Mouse (Mus musculus) stomach, postnatal 0 days (tissue): ENCODE results near the gene Tcf7. TPM values are rescaled to one million over a fixed set of nuclear protein-coding genes. Genes with fewer than 3 reads are reported as not detected.

Experiments used
- ATAC-seq: fragments of 200-750 bp; cut with Nextera tagmentation; 2 replicates; pipeline ENCODE4 v1.8.0; 2017; ENCODE audit not compliant: low FRiP score, low TSS enrichment
- DNase-seq: peaks from one replicate; pipeline ENCODE4 v3.0.0-alpha.2; 2016; ENCODE audit warnings: low spot score
- H3K27ac ChIP-seq: fragments of 300-500 bp; sonication (generic); replicated peaks from 2 replicates; pipeline ENCODE4 v1.5.1; 2014; ENCODE audit warnings: mild to moderate bottlenecking, control low read depth
- H3K27me3 ChIP-seq: fragments of 300-500 bp; sonication (generic); 2 replicates; pipeline ENCODE4 v1.6.1; 2014; ENCODE audit warnings: low read length; ENCODE audit not compliant: control insufficient read depth, insufficient read depth
- H3K36me3 ChIP-seq: fragments of 300-500 bp; sonication (generic); 2 replicates; pipeline ENCODE4 v1.6.1; 2014; ENCODE audit warnings: low read length, mixed read lengths; ENCODE audit not compliant: control insufficient read depth, insufficient read depth
- H3K4me1 ChIP-seq: fragments of 300-500 bp; sonication (generic); replicated peaks from 2 replicates; pipeline ENCODE4 v1.6.1; 2014; ENCODE audit warnings: antibody characterized with exemption; ENCODE audit not compliant: control insufficient read depth, insufficient read depth
- H3K4me2 ChIP-seq: fragments of 300-500 bp; sonication (generic); replicated peaks from 2 replicates; pipeline ENCODE4 v1.6.1; 2014; ENCODE audit warnings: low read depth, mild to moderate bottlenecking, control low read depth, moderate library complexity
- H3K4me3 ChIP-seq: fragments of 300-500 bp; sonication (generic); 2 replicates; pipeline ENCODE4 v1.5.1; 2014; ENCODE audit warnings: low read depth, low read length, control low read depth
- H3K9ac ChIP-seq: fragments of 300-500 bp; sonication (generic); 2 replicates; pipeline ENCODE4 v1.6.1; 2014; ENCODE audit warnings: mild to moderate bottlenecking, low read length, control low read depth, mixed read lengths
- H3K9me3 ChIP-seq: fragments of 300-500 bp; sonication (generic); 2 replicates; pipeline ENCODE4 v1.6.1; 2016; ENCODE audit warnings: low read length; ENCODE audit not compliant: control insufficient read depth
- CTCF ChIP-seq: IDR thresholded peaks from 2 replicates; pipeline ENCODE4 v1.5.1; 2016; ENCODE audit warnings: antibody characterized with exemption, low read depth, mild to moderate bottlenecking, moderate library complexity
- EP300 ChIP-seq: optimal IDR thresholded peaks from 2 replicates; pipeline ENCODE3; 2016; ENCODE audit warnings: antibody characterized with exemption
- WGBS: fragments of 180-500 bp; shearing (Covaris S2); extraction: QIAGEN DNeasy Blood & Tissue Kit; methylation state at CpG from one replicate; pipeline ENCODE4 v1.1.7; 2014; 5-methylcytosine and 5-hydroxymethylcytosine counted together
- polyA plus RNA-seq: library from polyadenylated mRNA; unstranded; fragments of >200 nt; fragmentation: Nextera tagmentation; extraction: Ambion mirVana; gene quantifications from 2 replicates; pipeline ENCODE4 v1.2.1, GENCODE M21; 2015

Tcf7 gene
- polyA plus RNA-seq, 1 experiment from 2014 or later: 3.6 TPM

GRCm38 (mm10) chr11:52281568-52282328 is 1.1 kb downstream of the Tcf7 start:
- H3K36me3 ChIP-seq: no peaks in the 10 kb centered on the region
- H3K4me2 ChIP-seq: peak overlapping the region; percentile 90
- ATAC-seq: no peak
- no peaks in the 10 kb centered on the region for H3K9me3 ChIP-seq
- no peak overlapping the region for H3K9ac ChIP-seq
- no peak overlapping the region for H3K27ac ChIP-seq
- H3K4me3 ChIP-seq: no peak overlapping the region; the same call in 1 of the 2 replicates
- no peaks in the 10 kb centered on the region for H3K27me3 ChIP-seq
- H3K4me1 ChIP-seq: peaks cover 2% of the 10 kb centered on the region; the same call in 1 of the 2 replicates
- TF ChIP-seq CTCF (no peak), EP300 (no peak)
- WGBS: 72% methylated on average over 19 of the region's 19 CpGs
- no peak for DNase-seq

DNA sequence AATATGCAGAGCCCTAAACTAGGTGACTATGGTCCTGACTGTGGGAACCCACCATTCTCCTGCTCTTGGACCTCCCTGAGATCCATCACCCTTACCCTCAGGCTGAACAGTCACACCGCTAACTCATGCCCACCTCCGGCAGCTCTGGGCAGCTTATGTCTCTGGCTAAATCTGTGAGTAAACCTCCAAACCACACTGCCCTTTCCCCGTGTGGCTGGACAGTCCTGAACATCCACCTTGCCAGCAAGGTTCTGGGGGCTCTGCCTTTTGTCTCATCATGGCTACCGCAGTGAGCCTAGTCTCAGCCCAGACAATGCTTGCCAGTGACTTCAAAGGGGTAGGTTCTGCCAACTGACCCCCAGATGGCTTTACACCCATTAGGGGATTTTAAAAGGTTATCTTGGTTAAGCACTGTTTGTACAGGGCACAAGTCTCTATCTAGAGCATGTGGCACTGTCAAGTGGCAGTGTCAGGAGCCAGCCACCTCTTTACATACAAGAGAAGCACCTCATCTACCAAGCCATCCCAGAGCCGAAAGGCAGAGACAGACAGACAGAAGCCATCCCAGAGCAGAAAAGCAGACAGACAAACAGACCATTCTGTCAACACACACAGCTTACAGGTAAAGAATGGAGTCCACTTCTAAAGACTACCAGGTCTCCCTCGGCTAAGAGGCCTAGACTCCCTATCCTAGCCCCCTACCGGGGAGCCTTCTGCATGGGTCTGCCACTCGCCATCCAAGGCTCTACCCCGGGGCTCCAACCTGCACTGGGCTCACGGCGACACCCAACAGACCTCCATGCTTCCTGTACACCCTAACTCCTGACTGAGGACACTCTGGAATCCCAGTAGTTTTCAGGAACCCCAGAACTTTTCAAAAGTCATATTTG is 2.0 kb downstream of the Tcf7 start:
- 84% methylated on average over 11 of the region's 11 CpGs for WGBS
- no peaks in the 10 kb centered on the region for H3K36me3 ChIP-seq
- no peak overlapping the region for H3K4me3 ChIP-seq
- no peak for ATAC-seq
- H3K27ac ChIP-seq: no peak overlapping the region
- TF ChIP-seq CTCF: no peak
- TF ChIP-seq EP300: no peak
- DNase-seq: no peak
- H3K4me2 ChIP-seq: no peak overlapping the region
- no peak overlapping the region for H3K9ac ChIP-seq
- peaks cover 2% of the 10 kb centered on the region; the same call in 1 of the 2 replicates for H3K4me1 ChIP-seq
- H3K27me3 ChIP-seq: no peaks in the 10 kb centered on the region
- H3K9me3 ChIP-seq: no peaks in the 10 kb centered on the region

GRCm38 (mm10) chr11:52279611-52280145 is 3.1 kb downstream of the Tcf7 start:
- H3K9me3 ChIP-seq: no peaks in the 10 kb centered on the region
- DNase-seq (no peak), ATAC-seq (no peak)
- H3K27me3 ChIP-seq: no peaks in the 10 kb centered on the region
- 96% methylated on average over 8 of the region's 8 CpGs for WGBS
- no peak overlapping the region for H3K27ac ChIP-seq
- no peak overlapping the region for H3K9ac ChIP-seq
- H3K4me1 ChIP-seq: peaks cover 2% of the 10 kb centered on the region; the same call in 1 of the 2 replicates
- no peak overlapping the region for H3K4me3 ChIP-seq
- no peak overlapping the region for H3K4me2 ChIP-seq
- H3K36me3 ChIP-seq: no peaks in the 10 kb centered on the region
- TF ChIP-seq EP300: no peak

- H3K4me2 ChIP-seq: no peak overlapping the region
- no peak overlapping the region for H3K4me3 ChIP-seq
- DNase-seq (no peak), ATAC-seq (no peak)
- no peaks in the 10 kb centered on the region for H3K9me3 ChIP-seq
- H3K27me3 ChIP-seq: no peaks in the 10 kb centered on the region
- no peaks in the 10 kb centered on the region for H3K36me3 ChIP-seq
- H3K4me1 ChIP-seq: peaks cover 2% of the 10 kb centered on the region; the same call in 1 of the 2 replicates
- no peak overlapping the region for H3K27ac ChIP-seq
- 95% methylated on average over 6 of the region's 6 CpGs for WGBS
- TF ChIP-seq CTCF: no peak
- no peak for TF ChIP-seq EP300
- H3K9ac ChIP-seq: no peak overlapping the region
Observed at GRCm38 (mm10) chr11:52278991-52279390, 3.8 kb downstream of the Tcf7 start.

GRCm38 (mm10) chr11:52278164-52278563 is 4.7 kb downstream of the Tcf7 start:
- Histone ChIP-seq H3K9ac (no peak overlapping the region), H3K4me3 (no peak overlapping the region), H3K9me3 (no peaks in the 10 kb centered on the region), H3K27me3 (no peaks in the 10 kb centered on the region), H3K36me3 (no peaks in the 10 kb centered on the region), H3K4me1 (0 out of 2 replicates have a peak, but pooled peaks cover under 1% of the 10 kb centered on the region), H3K4me2 (no peak overlapping the region), H3K27ac (no peak overlapping the region)
- DNase-seq (no peak), ATAC-seq (no peak)
- WGBS: 98% methylated on average over 3 of the region's 3 CpGs
- no peak for TF ChIP-seq CTCF
- TF ChIP-seq EP300: no peak
